Mouse (Mus musculus) urinary bladder, postnatal 14 days (tissue): ENCODE results near the gene Noc4l.

Source experiments
- DNase-seq: peaks from one replicate; pipeline ENCODE4 v3.0.0; 2021; ENCODE audit warnings: low spot score

Gene Noc4l

GRCm38 (mm10) chr5:110652719-110653648 is at the start of gene Noc4l, which contains the start of gene Ddx51:
Noc4l (minus strand) TSS chr5:110653417.
Ddx51 (plus strand) TSS chr5:110653451.
- DNase-seq = peak; percentile 96

GRCm38 (mm10) chr5:110698617-110699016 is 45.4 kb upstream of the Noc4l start:
- no peak for DNase-seq

GRCm38 (mm10) chr5:110682041-110682440 is 28.8 kb upstream of the Noc4l start:
- no peak for DNase-seq

- DNase-seq = no peak
Measured at GRCm38 (mm10) chr5:110665486-110666121, 12.4 kb upstream of the Noc4l start.

GRCm38 (mm10) chr5:110664750-110665269 is 11.6 kb upstream of the Noc4l start:
- DNase-seq = no peak

GRCm38 (mm10) chr5:110664041-110664440 is 10.8 kb upstream of the Noc4l start:
- DNase-seq = no peak

- DNase-seq = no peak
Measured at GRCm38 (mm10) chr5:110659682-110660081, 6.5 kb upstream of the Noc4l start.

- DNase-seq = no peak
Measured at GRCm38 (mm10) chr5:110653686-110654085, 469 bp upstream of the Noc4l start.

- DNase-seq = no peak
Measured at GRCm38 (mm10) chr5:110646377-110646776, 6.8 kb downstream of the Noc4l start.

GRCm38 (mm10) chr5:110639459-110639858 is 13.8 kb downstream of the Noc4l start:
- peak; percentile 70 for DNase-seq

GRCm38 (mm10) chr5:110638306-110639074 is 14.7 kb downstream of the Noc4l start:
- DNase-seq = no peak

- no peak for DNase-seq
Measured at GRCm38 (mm10) chr5:110635951-110636707, 17.1 kb downstream of the Noc4l start.

GRCm38 (mm10) chr5:110629525-110630120 is 23.6 kb downstream of the Noc4l start:
- DNase-seq = no peak

- DNase-seq = no peak
Measured at GRCm38 (mm10) chr5:110628156-110628555, 25.1 kb downstream of the Noc4l start.

GRCm38 (mm10) chr5:110627351-110627750 is 25.9 kb downstream of the Noc4l start:
- no peak for DNase-seq

GRCm38 (mm10) chr5:110624319-110624718 is 28.9 kb downstream of the Noc4l start:
- no peak for DNase-seq

GRCm38 (mm10) chr5:110619226-110619625 is 34.0 kb downstream of the Noc4l start:
- DNase-seq = no peak

- no peak for DNase-seq
Measured at GRCm38 (mm10) chr5:110611435-110612158, 41.6 kb downstream of the Noc4l start.

GRCm38 (mm10) chr5:110610484-110610883 is 42.7 kb downstream of the Noc4l start:
- no peak for DNase-seq

GRCm38 (mm10) chr5:110609868-110610267 is 43.3 kb downstream of the Noc4l start:
- DNase-seq = no peak
